Mouse (Mus musculus) midbrain, embryonic 13.5 days (tissue): ENCODE measurements around the gene Por. TPM values are rescaled to one million over a fixed set of nuclear protein-coding genes. Genes with fewer than 3 reads are reported as not detected.

Source experiments
- ATAC-seq: fragments of 200-750 bp; cut with Nextera tagmentation; 2 replicates; pipeline ENCODE4 v1.8.0; 2017; ENCODE audit warnings: mild to moderate bottlenecking, moderate TSS enrichment, moderate library complexity
- H3K27ac ChIP-seq: fragments of 300-500 bp; sonication (generic); 2 replicates; pipeline ENCODE4 v1.5.1; 2015; ENCODE audit warnings: inconsistent platforms, mild to moderate bottlenecking, moderate library complexity
- H3K27me3 ChIP-seq: fragments of 300-500 bp; sonication (generic); 2 replicates; pipeline ENCODE4 v1.6.1; 2015; ENCODE audit warnings: mild to moderate bottlenecking, inconsistent platforms
- H3K36me3 ChIP-seq: fragments of 300-500 bp; sonication (generic); 2 replicates; pipeline ENCODE4 v1.6.1; 2015; ENCODE audit warnings: mild to moderate bottlenecking, inconsistent platforms
- H3K4me1 ChIP-seq: fragments of 300-500 bp; sonication (generic); replicated peaks from 2 replicates; pipeline ENCODE4 v1.6.1; 2015; ENCODE audit warnings: inconsistent platforms
- H3K4me2 ChIP-seq: fragments of 300-500 bp; sonication (generic); replicated peaks from 2 replicates; pipeline ENCODE4 v1.6.1; 2015; ENCODE audit warnings: moderate library complexity, mild to moderate bottlenecking, inconsistent platforms
- H3K4me3 ChIP-seq: fragments of 300-500 bp; sonication (generic); replicated peaks from 2 replicates; pipeline ENCODE4 v1.5.1; 2015; ENCODE audit warnings: mild to moderate bottlenecking, inconsistent platforms
- H3K9ac ChIP-seq: fragments of 300-500 bp; sonication (generic); replicated peaks from 2 replicates; pipeline ENCODE4 v1.6.1; 2015; ENCODE audit warnings: mild to moderate bottlenecking, inconsistent platforms
- H3K9me3 ChIP-seq: fragments of 300-500 bp; sonication (generic); 2 replicates; pipeline ENCODE4 v1.6.1; 2016; ENCODE audit warnings: mild to moderate bottlenecking, inconsistent platforms
- WGBS: fragments of 180-500 bp; shearing (Covaris S2); methylation state at CpG from one replicate; pipeline ENCODE4 v1.1.7; 2015; 5-methylcytosine and 5-hydroxymethylcytosine counted together
- polyA plus RNA-seq: library from polyadenylated mRNA; unstranded; fragments of >200 nt; fragmentation: Nextera tagmentation; extraction: Ambion mirVana; gene quantifications from 2 replicates; pipeline ENCODE4 v1.2.1, GENCODE M21; 2015

The Por gene
- polyA plus RNA-seq, 1 experiment from 2014 or later = 137 TPM

GRCm38 (mm10) chr5:135723165-135723751 lies 53.4 kb downstream of the Por start:
- ATAC-seq = no peak
- no peak overlapping the region for H3K27ac ChIP-seq
- H3K9me3 ChIP-seq = no peaks in the 10 kb centered on the region
- H3K4me1 ChIP-seq = peaks cover 53% of the 10 kb centered on the region
- WGBS = 78% methylated on average over 3 of the region's 3 CpGs
- peaks cover 13% of the 10 kb centered on the region for H3K36me3 ChIP-seq
- no peak overlapping the region for H3K4me2 ChIP-seq
- H3K9ac ChIP-seq = no peak overlapping the region
- H3K27me3 ChIP-seq = no peaks in the 10 kb centered on the region
- no peak overlapping the region for H3K4me3 ChIP-seq

GRCm38 (mm10) chr5:135724536-135725322 lies 54.9 kb downstream of the Por start:
- H3K36me3 ChIP-seq = peaks cover 18% of the 10 kb centered on the region
- peak; percentile 83 for ATAC-seq
- H3K9me3 ChIP-seq = no peaks in the 10 kb centered on the region
- no peaks in the 10 kb centered on the region for H3K27me3 ChIP-seq
- H3K9ac ChIP-seq = peak overlapping the region; percentile 57
- peaks cover 53% of the 10 kb centered on the region for H3K4me1 ChIP-seq
- peak overlapping the region; percentile 61 for H3K4me2 ChIP-seq
- peak overlapping the region; percentile 98 for H3K27ac ChIP-seq
- WGBS = 2% methylated on average over 9 of the region's 9 CpGs
- H3K4me3 ChIP-seq = peak overlapping the region; percentile 33

DNA sequence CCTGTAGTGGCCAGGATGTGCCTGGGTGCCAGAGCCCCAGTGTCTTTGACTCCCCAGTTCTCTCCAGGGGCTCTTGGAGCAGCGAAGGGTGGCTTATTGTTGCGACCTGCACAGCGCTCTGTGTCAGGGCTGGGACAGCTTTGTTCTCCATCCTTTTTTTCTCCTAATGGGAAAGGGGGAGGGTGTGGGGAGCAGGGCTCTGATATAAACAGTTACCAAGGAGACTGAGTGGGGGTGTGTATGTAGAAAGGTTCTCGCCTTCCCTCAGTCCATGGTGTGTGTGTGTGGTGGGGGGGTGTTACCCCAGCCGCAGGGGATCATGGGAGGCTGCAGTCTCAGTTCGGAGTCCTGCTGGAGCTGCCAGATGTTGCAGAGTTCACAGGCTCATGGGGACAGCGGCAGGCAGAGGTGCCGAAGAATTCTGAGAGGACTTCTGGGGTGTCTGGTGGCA lies 55.6 kb downstream of the Por start:
- H3K27ac ChIP-seq = peak overlapping the region; percentile 98
- H3K4me3 ChIP-seq = peak overlapping the region; percentile 33

DNA sequence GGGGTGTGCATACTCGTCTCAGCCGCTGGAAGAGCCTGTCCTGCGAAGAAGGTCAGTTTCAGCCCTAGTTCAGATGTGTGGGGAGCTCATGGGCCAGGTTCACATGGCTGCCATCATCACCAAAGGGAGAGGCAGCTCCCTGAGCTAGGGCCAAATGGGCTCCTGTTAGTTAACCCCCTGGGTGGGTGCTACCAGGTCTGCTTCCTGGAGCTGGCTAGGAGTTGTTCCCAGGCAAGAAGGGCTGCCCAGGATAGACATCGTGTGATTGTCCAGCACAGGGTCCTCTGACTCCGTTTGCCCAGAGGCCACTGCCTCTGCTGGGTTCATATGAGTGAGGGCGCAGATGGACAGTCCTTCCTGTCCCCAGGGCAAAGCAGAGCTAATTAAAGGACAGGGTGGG lies 56.2 kb downstream of the Por start:
- Histone ChIP-seq H3K4me2 (peak overlapping the region; percentile 61), H3K4me1 (peaks cover 53% of the 10 kb centered on the region), H3K9ac (peak overlapping the region; percentile 57), H3K4me3 (peak overlapping the region; percentile 33), H3K9me3 (no peaks in the 10 kb centered on the region), H3K27me3 (no peaks in the 10 kb centered on the region), H3K27ac (peak overlapping the region; percentile 98), H3K36me3 (peaks cover 25% of the 10 kb centered on the region)
- ATAC-seq = no peak; the same call in 1 of the 2 replicates
- 19% methylated on average over 6 of the region's 6 CpGs for WGBS

More for the DNA sequence above, 55.6 kb downstream of the Por start:
- no peaks in the 10 kb centered on the region for H3K9me3 ChIP-seq
- peak overlapping the region; percentile 61 for H3K4me2 ChIP-seq
- H3K36me3 ChIP-seq = peaks cover 19% of the 10 kb centered on the region
- no peaks in the 10 kb centered on the region for H3K27me3 ChIP-seq
- WGBS = 0% methylated on average over 8 of the region's 8 CpGs
- peak; percentile 93 for ATAC-seq
- H3K9ac ChIP-seq = peak overlapping the region; percentile 57
- peaks cover 53% of the 10 kb centered on the region for H3K4me1 ChIP-seq

- no peaks in the 10 kb centered on the region for H3K9me3 ChIP-seq
- peak overlapping the region; percentile 33 for H3K4me3 ChIP-seq
- H3K9ac ChIP-seq = peak overlapping the region; percentile 57
- H3K4me1 ChIP-seq = peaks cover 53% of the 10 kb centered on the region
- WGBS = 57% methylated on average over 2 of the region's 2 CpGs
- no peaks in the 10 kb centered on the region for H3K27me3 ChIP-seq
- peaks cover 33% of the 10 kb centered on the region for H3K36me3 ChIP-seq
- peak overlapping the region; percentile 61 for H3K4me2 ChIP-seq
- H3K27ac ChIP-seq = peak overlapping the region; percentile 98
- ATAC-seq = no peak
Observed at GRCm38 (mm10) chr5:135726641-135727346, 57.0 kb downstream of the Por start.

DNA sequence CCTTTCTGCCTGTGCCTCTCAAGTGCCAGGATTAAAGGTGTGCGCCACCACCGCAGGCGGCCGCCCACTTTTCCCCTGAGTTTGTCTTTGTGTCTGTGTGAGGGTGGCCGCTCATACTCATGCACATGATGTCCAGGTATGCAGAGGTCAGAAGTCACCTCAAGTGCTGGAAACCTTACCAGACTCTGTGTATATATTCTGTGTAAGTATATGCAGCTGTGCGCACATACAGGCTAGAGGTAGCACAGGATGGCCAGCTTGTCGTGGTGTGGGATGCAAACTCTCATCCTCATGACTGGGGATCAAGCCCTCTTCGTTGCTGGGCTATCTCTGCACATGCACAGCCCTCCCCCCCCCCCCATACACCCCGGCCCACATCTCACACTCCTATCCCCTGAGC lies 58.0 kb downstream of the Por start:
- Histone ChIP-seq H3K27ac (no peak overlapping the region), H3K36me3 (peaks cover 44% of the 10 kb centered on the region), H3K9ac (no peak overlapping the region), H3K4me1 (peaks cover 53% of the 10 kb centered on the region), H3K4me3 (no peak overlapping the region), H3K27me3 (no peaks in the 10 kb centered on the region), H3K4me2 (no peak overlapping the region), H3K9me3 (no peaks in the 10 kb centered on the region)
- no peak for ATAC-seq
- 93% methylated on average over 9 of the region's 9 CpGs for WGBS

GRCm38 (mm10) chr5:135728361-135728760 lies 58.5 kb downstream of the Por start:
- Histone ChIP-seq H3K4me2 (no peak overlapping the region), H3K27me3 (no peaks in the 10 kb centered on the region), H3K9me3 (no peaks in the 10 kb centered on the region), H3K36me3 (peaks cover 49% of the 10 kb centered on the region), H3K27ac (no peak overlapping the region), H3K4me1 (peaks cover 50% of the 10 kb centered on the region), H3K4me3 (no peak overlapping the region), H3K9ac (no peak overlapping the region)
- WGBS = 94% methylated on average over 13 of the region's 13 CpGs
- ATAC-seq = no peak

- no peak for ATAC-seq
- H3K4me2 ChIP-seq = no peak overlapping the region
- no peaks in the 10 kb centered on the region for H3K27me3 ChIP-seq
- no peak overlapping the region for H3K4me3 ChIP-seq
- peaks cover 59% of the 10 kb centered on the region for H3K36me3 ChIP-seq
- WGBS = 93% methylated on average over 13 of the region's 13 CpGs
- peaks cover 40% of the 10 kb centered on the region for H3K4me1 ChIP-seq
- no peak overlapping the region for H3K27ac ChIP-seq
- no peaks in the 10 kb centered on the region for H3K9me3 ChIP-seq
- no peak overlapping the region for H3K9ac ChIP-seq
Observed at GRCm38 (mm10) chr5:135729351-135729750, 59.5 kb downstream of the Por start.

GRCm38 (mm10) chr5:135730278-135730677 lies 60.4 kb downstream of the Por start:
- Histone ChIP-seq H3K27ac (no peak overlapping the region), H3K36me3 (peaks cover 68% of the 10 kb centered on the region), H3K4me1 (peaks cover 30% of the 10 kb centered on the region), H3K9me3 (no peaks in the 10 kb centered on the region), H3K4me3 (no peak overlapping the region), H3K27me3 (no peaks in the 10 kb centered on the region), H3K4me2 (no peak overlapping the region), H3K9ac (no peak overlapping the region)
- WGBS = 98% methylated on average over 10 of the region's 10 CpGs
- ATAC-seq = no peak

GRCm38 (mm10) chr5:135730916-135731315 lies 61.1 kb downstream of the Por start:
- H3K9ac ChIP-seq = no peak overlapping the region
- no peak overlapping the region for H3K4me2 ChIP-seq
- no peaks in the 10 kb centered on the region for H3K27me3 ChIP-seq
- H3K36me3 ChIP-seq = peaks cover 74% of the 10 kb centered on the region
- no peaks in the 10 kb centered on the region for H3K9me3 ChIP-seq
- ATAC-seq = no peak
- 94% methylated on average over 10 of the region's 10 CpGs for WGBS
- peaks cover 24% of the 10 kb centered on the region for H3K4me1 ChIP-seq
- H3K27ac ChIP-seq = no peak overlapping the region
- no peak overlapping the region for H3K4me3 ChIP-seq

- Histone ChIP-seq H3K9ac (no peak overlapping the region), H3K4me3 (no peak overlapping the region), H3K27ac (no peak overlapping the region), H3K9me3 (no peaks in the 10 kb centered on the region), H3K4me1 (peaks cover 20% of the 10 kb centered on the region), H3K36me3 (peaks cover 78% of the 10 kb centered on the region), H3K27me3 (no peaks in the 10 kb centered on the region), H3K4me2 (no peak overlapping the region)
- ATAC-seq = no peak
- 95% methylated on average over 16 of the region's 16 CpGs for WGBS
Observed at GRCm38 (mm10) chr5:135731322-135731721, 61.5 kb downstream of the Por start.

DNA sequence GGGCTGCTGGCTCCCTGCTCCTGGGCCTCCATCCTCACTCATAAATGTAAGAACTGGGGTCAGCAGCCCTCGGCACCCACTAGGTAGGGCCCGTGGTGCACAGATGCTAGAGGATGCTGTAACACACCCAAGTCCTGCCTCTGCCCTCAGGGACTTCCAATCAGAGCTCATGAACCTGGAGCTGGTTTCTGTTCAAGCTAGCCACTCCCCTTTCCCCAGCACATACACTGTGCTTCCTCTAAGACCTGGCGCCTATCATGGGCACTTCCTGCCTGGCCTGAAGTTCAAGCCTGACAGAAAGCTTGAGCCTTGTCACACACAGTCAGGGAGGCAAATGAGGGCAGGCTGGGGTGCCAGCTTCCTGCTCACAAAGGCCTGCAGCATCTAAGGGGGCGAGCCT lies 63.2 kb downstream of the Por start:
- no peak overlapping the region for H3K9ac ChIP-seq
- H3K27me3 ChIP-seq = no peaks in the 10 kb centered on the region
- no peak overlapping the region for H3K4me2 ChIP-seq
- no peak for ATAC-seq
- no peaks in the 10 kb centered on the region for H3K9me3 ChIP-seq
- no peak overlapping the region for H3K27ac ChIP-seq
- peaks cover 2% of the 10 kb centered on the region for H3K4me1 ChIP-seq
- WGBS = 99% methylated on average over 4 of the region's 4 CpGs
- peaks cover 96% of the 10 kb centered on the region for H3K36me3 ChIP-seq
- H3K4me3 ChIP-seq = no peak overlapping the region
